Mouse (Mus musculus) liver, adult 2 months (tissue): ENCODE data around the gene Mtx1. TPM values are rescaled to one million over a fixed set of nuclear protein-coding genes. Genes with fewer than 3 reads are reported as not detected.

Experiments
- DNase-seq: peaks from one replicate; pipeline ENCODE4 v3.0.0-alpha.2; 2011; ENCODE audit warnings: low read depth, low spot score; ENCODE audit errors: extremely low read depth
- H3K27ac ChIP-seq: fragments of 200-500 bp; replicated peaks from 2 replicates; pipeline ENCODE4 v1.5.1; 2012; ENCODE audit warnings: low read depth, mild to moderate bottlenecking, control low read depth, inconsistent platforms, low read length; ENCODE audit not compliant: insufficient read depth
- H3K27me3 ChIP-seq: fragments of 200-500 bp; 2 replicates; pipeline ENCODE4 v1.6.1; 2012; ENCODE audit warnings: mild to moderate bottlenecking, moderate library complexity, low read length, inconsistent platforms; ENCODE audit not compliant: control insufficient read depth, insufficient read depth
- H3K36me3 ChIP-seq: fragments of 200-500 bp; 2 replicates; pipeline ENCODE4 v1.6.1; 2012; ENCODE audit warnings: low read length, inconsistent platforms; ENCODE audit not compliant: control insufficient read depth, insufficient read depth
- H3K4me1 ChIP-seq: fragments of 200-500 bp; 2 replicates; pipeline ENCODE4 v1.6.1; 2011; ENCODE audit warnings: low read length; ENCODE audit not compliant: control insufficient read depth, insufficient read depth
- H3K4me3 ChIP-seq: fragments of 200-500 bp; 2 replicates; pipeline ENCODE4 v1.5.1; 2011; ENCODE audit warnings: low read depth, mild to moderate bottlenecking, control low read depth, low read length, moderate library complexity; ENCODE audit not compliant: insufficient read depth
- H3K79me2 ChIP-seq: fragments of 200-500 bp; 2 replicates; pipeline ENCODE4 v1.6.1; 2012; ENCODE audit warnings: inconsistent platforms, mild to moderate bottlenecking, low read length, moderate library complexity; ENCODE audit not compliant: control insufficient read depth, insufficient read depth
- H3K9ac ChIP-seq: fragments of 200-500 bp; 2 replicates; pipeline ENCODE4 v1.6.1; 2012; ENCODE audit warnings: low read depth, mild to moderate bottlenecking, control low read depth, inconsistent platforms, low read length
- CTCF ChIP-seq: fragments of 200-500 bp; IDR thresholded peaks from 2 replicates; pipeline ENCODE4 v1.5.1; 2011; ENCODE audit warnings: low read depth, low read length, control low read depth
- POLR2A ChIP-seq: fragments of 200-500 bp; IDR thresholded peaks from 2 replicates; pipeline ENCODE4 v1.6.1; 2011; ENCODE audit warnings: low read length, control low read depth; ENCODE audit not compliant: insufficient read depth; ENCODE audit errors: extremely low read depth
- WGBS: fragments of 180-500 bp; shearing (Covaris S2); methylation state at CpG from one replicate; pipeline ENCODE4 v1.1.7; 2018; 5-methylcytosine and 5-hydroxymethylcytosine counted together
- polyA plus RNA-seq: library from polyadenylated mRNA; depleted of rRNA; stranded (reverse); fragments of >200 nt; gene quantifications from 2 replicates; pipeline ENCODE4 v1.2.3, GENCODE M21; 2012
- total RNA-seq: library from RNA; depleted of rRNA; stranded (reverse); fragments of >200 nt; gene quantifications from 2 replicates; pipeline ENCODE4 v1.2.3, GENCODE M21; 2014

The Mtx1 gene
- total and polyA plus RNA-seq, 2 experiments, result 105 to 167 TPM

DNA sequence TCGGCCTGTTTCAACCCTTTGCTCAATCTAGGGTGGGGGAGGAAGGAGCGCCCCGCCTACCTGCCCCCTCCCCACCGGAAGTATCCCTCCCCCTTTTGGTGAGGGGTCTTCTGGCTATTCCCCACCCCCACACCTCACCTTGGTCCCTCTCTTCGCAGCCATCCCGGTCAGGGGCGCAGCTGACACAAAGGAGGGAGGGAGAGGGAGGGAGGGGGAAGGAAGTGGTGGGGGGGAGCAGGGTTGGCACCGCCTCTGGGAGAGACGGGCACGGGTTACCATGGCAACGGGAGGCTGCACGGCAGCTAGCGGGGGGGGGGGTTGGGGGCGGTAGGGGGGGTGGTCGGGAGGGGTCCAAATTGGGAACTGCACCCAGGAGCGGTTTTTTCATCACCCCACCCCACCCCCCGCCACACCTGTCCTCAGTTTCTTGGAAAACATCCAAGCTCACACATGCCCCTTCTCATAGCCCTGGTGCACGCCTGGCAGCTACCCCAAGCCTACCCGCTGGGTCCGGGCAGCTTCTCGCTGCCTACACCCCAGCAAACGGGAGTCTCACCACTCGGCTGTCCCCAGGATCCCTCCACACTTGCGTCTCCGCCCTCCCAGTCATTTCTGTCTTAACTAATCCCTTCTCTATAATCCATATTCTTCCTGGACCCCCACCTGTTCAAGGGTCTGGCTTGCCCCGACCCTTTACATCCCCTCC, 18.2 kb upstream of the Mtx1 start:
- H3K27ac ChIP-seq, result no peak overlapping the region
- H3K9ac ChIP-seq, result no peak overlapping the region
- H3K27me3 ChIP-seq, result no peaks in the 10 kb centered on the region
- no peaks in the 10 kb centered on the region for H3K79me2 ChIP-seq
- 5% methylated on average over 19 of the region's 26 CpGs for WGBS
- no peak for TF ChIP-seq POLR2A
- TF ChIP-seq CTCF, result no peak
- H3K4me1 ChIP-seq, result peaks cover 12% of the 10 kb centered on the region; the same call in 1 of the 2 replicates
- 0 out of 2 replicates have a peak overlapping the region, but pooled peaks have one; percentile 15 for H3K4me3 ChIP-seq
- H3K36me3 ChIP-seq, result no peaks in the 10 kb centered on the region
- no peak for DNase-seq

DNA sequence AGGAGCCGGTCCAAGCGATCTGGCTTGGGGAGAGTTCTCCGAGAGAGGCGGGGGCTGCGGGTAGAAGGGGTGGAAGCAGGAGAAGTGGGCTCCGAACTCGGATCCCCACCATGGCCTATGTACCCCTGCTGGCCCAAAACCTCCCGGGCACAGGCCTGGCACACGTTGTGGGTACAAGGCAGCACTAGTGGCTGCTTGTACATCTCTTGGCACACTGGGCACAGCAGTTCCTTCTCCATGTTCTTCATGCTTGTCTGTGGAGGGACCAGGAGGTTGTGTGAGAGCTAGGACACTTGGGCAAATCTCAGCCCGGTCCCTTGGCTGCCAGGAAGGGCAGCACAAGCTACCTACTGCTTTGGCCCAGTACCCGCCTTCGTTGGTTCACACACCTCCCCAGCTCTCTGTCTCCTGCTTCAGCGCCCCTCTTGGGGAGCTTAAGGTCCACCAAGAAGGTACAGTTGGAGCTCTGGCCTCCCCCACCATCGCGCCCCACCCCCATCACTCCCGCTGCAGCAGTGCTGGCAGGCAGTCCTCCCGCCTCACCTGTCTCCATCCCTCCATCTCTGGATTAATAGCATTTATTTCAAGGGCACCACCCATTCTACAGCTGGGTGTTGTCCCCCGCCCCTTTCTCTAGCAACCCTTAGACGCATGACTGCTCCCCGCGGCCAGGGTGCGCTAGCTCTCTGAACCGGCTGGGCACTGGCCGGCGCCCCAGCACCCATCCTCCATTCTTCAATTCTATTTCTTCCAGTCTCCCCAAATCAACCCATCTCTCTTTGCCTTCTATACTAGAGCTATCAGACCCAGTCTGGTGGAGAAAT, 17.5 kb upstream of the Mtx1 start:
- Histone ChIP-seq H3K4me1 (peaks cover 12% of the 10 kb centered on the region; the same call in 1 of the 2 replicates), H3K9ac (no peak overlapping the region), H3K27me3 (no peaks in the 10 kb centered on the region), H3K27ac (no peak overlapping the region), H3K79me2 (no peaks in the 10 kb centered on the region), H3K36me3 (no peaks in the 10 kb centered on the region), H3K4me3 (no peak overlapping the region)
- WGBS, result 36% methylated on average over 25 of the region's 25 CpGs
- no peak for DNase-seq
- TF ChIP-seq POLR2A (no peak), CTCF (0 out of 2 replicates have a peak, but pooled peaks have one; percentile 27)

DNA sequence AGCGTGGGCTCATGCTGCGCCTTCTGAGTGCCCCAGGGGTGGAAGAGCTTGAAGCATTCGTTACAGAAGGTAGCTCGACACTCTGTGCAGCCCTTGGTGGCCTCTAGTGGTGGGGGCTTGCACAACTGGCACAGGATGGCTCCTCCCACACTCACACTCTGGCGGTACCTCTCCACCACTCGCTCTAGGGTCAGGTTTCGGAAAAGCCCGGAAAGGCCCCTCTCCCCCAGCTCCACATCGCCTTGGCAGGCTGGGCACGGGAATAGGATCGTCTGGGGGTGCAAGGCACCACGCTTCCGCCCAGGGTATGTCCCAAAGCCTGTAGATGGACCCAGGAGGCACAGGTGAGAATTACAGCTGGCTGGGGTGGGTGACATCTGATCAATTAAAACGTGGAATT, 16.7 kb upstream of the Mtx1 start:
- no peaks in the 10 kb centered on the region for H3K79me2 ChIP-seq
- no peak overlapping the region for H3K4me3 ChIP-seq
- no peak for DNase-seq
- no peaks in the 10 kb centered on the region for H3K36me3 ChIP-seq
- H3K27ac ChIP-seq, result no peak overlapping the region
- WGBS, result 43% methylated on average over 14 of the region's 14 CpGs
- H3K4me1 ChIP-seq, result peaks cover 12% of the 10 kb centered on the region; the same call in 1 of the 2 replicates
- no peaks in the 10 kb centered on the region for H3K27me3 ChIP-seq
- H3K9ac ChIP-seq, result no peak overlapping the region
- TF ChIP-seq POLR2A (no peak), CTCF (0 out of 2 replicates have a peak, but pooled peaks have one; percentile 16)

DNA sequence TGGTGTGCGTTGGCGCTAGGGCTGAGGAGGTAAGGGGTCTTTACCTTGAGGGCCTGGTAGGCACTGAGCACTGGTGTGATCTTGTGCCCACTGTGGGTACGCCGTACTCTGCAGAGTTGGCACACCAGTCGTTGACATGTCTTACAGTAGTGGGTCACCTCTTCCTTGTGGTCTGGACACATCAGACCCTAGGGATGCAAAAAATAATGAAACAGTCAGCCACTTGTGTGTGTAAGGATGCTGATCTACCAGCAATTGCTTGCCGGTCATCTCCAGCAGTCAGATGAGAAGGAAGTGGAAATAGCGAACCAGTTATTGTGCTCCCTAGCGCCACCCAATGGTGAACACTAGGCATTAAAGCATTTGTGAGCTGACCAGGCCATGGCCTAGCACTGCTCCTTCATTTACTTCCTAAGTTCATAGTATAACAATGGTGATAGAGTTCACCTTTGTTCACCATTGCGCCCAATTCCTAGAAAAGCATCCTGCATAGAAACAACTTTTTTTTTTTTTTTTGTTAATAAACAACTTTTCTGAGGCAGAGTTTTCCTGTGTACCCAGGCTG, 15.5 kb upstream of the Mtx1 start:
- H3K27me3 ChIP-seq, result no peaks in the 10 kb centered on the region
- WGBS, result 62% methylated on average over 9 of the region's 9 CpGs
- H3K27ac ChIP-seq, result no peak overlapping the region
- no peak overlapping the region for H3K9ac ChIP-seq
- H3K4me3 ChIP-seq, result no peak overlapping the region
- no peaks in the 10 kb centered on the region for H3K36me3 ChIP-seq
- H3K79me2 ChIP-seq, result no peaks in the 10 kb centered on the region
- peaks cover 10% of the 10 kb centered on the region; the same call in 1 of the 2 replicates for H3K4me1 ChIP-seq
- TF ChIP-seq POLR2A (no peak), CTCF (peak; percentile 58; the same call in 1 of the 2 replicates)
- DNase-seq, result peak; percentile 59

DNA sequence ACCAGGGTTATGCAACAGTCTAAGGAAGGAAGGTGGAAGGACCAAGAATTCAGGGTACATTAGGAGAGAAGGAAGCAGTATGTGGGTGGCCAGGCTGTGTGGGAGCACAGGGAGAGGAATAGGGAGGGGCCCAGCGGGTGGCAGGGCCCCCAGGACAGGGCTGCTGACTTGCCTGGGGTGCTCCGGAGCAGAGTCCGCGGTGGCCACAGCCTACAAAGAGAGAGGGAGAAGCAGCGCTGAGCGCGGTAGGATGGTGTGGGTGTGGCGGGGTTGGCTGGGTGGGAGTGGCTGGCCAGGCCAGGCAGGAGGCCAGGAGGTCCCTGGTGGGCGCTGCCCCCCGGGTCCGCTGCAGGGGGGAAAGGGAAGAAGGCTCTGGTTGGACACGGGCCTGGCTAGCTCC, 11.6 kb upstream of the Mtx1 start:
- Histone ChIP-seq H3K27ac (no peak overlapping the region), H3K4me3 (peak overlapping the region; percentile 6; the same call in 1 of the 2 replicates), H3K79me2 (no peaks in the 10 kb centered on the region), H3K36me3 (no peaks in the 10 kb centered on the region), H3K9ac (no peak overlapping the region), H3K27me3 (no peaks in the 10 kb centered on the region), H3K4me1 (peaks cover 6% of the 10 kb centered on the region; the same call in 1 of the 2 replicates)
- WGBS, result 52% methylated on average over 12 of the region's 12 CpGs
- no peak for TF ChIP-seq CTCF
- no peak for DNase-seq

DNA sequence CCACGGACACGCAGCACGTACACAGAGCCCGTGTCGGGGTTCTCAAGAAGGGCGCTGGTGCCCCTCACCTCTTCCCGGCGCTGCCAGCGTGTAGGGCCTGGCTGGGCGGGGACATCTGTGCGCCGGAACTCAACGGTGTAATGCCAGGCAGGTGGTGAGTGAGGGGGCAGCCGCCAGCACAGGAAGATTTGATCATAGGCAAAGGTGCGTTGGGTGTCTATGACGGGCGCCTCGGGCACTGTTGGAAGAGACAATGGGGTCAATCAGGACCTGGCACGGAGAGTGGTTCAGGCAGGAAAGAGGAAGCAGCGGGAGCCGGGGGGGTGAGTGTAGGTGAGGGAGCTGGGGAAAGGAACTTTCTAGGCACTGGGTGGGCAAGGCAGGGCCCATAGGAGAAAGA, 10.8 kb upstream of the Mtx1 start:
- Histone ChIP-seq H3K9ac (no peak overlapping the region), H3K27ac (no peak overlapping the region), H3K36me3 (no peaks in the 10 kb centered on the region), H3K4me3 (no peak overlapping the region), H3K4me1 (peaks cover 4% of the 10 kb centered on the region; the same call in 1 of the 2 replicates), H3K79me2 (no peaks in the 10 kb centered on the region), H3K27me3 (no peaks in the 10 kb centered on the region)
- 87% methylated on average over 21 of the region's 21 CpGs for WGBS
- no peak for DNase-seq
- TF ChIP-seq POLR2A, result no peak
- no peak for TF ChIP-seq CTCF
